Mouse (Mus musculus): ENCODE results near the gene Cpt1b. TPM values are rescaled to one million over a fixed set of nuclear protein-coding genes. Genes with fewer than 3 reads are reported as not detected.

The Cpt1b gene
- polyA plus RNA-seq, 1 experiment: 5.9 TPM

DNA sequence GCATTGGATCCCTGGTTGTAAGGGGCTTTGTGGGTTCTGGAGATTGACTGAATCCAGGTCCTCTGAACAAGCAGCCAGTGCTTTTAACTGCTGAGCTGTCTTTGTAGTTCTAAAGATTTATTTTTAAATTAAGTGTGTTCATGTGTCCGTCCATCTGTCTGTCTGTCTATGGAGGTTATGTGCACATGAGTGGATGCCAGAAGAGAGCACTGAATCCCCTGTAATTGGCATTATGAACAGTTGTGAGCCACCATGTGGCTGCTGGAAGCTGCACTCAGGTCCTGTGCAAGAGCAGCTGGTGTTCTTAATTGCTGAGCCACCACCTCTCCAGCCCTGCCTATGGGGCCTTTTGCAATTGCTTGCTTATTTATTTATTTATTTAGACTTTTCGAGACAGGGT, 27.5 kb downstream of the Cpt1b start:
- H3K4me2 ChIP-seq (ENCODE audit: low read depth): no peak overlapping the region
- H3K79me2 ChIP-seq (ENCODE audit: control insufficient read depth, insufficient read depth): no peaks in the 10 kb centered on the region
- H3K36me3 ChIP-seq (ENCODE audit: control insufficient read depth, insufficient read depth): no peaks in the 10 kb centered on the region
- TF ChIP-seq SRF (IDR thresholded peaks at IDR 0.05; ENCODE audit: control insufficient read depth, insufficient read length, low read depth) (no peak), REST (IDR thresholded peaks at IDR 0.05; ENCODE audit: insufficient read depth, insufficient read length) (no peak), MYOG (IDR thresholded peaks at IDR 0.05; ENCODE audit: control insufficient read depth in 1 of 3, insufficient read depth in 1 of 3, insufficient read length in 2 of 3, low read depth in 2 of 3) (no peak), TCF12 (IDR thresholded peaks at IDR 0.05; ENCODE audit: insufficient read depth, poor library complexity, severe bottlenecking) (no peak), POLR2A (IDR thresholded peaks at IDR 0.05; ENCODE audit: insufficient read length, low read depth) (no peak), E2F4 (IDR thresholded peaks at IDR 0.05; ENCODE audit: insufficient read depth) (no peak), USF1 (IDR thresholded peaks at IDR 0.05; ENCODE audit: low read depth) (no peak), CEBPB (IDR thresholded peaks at IDR 0.05; ENCODE audit: insufficient read depth, poor library complexity, severe bottlenecking) (no peak), MAX (IDR thresholded peaks at IDR 0.05; ENCODE audit: low read depth) (no peak), MYOD1 (IDR thresholded peaks at IDR 0.05; ENCODE audit: control insufficient read depth in 1 of 3, insufficient read length in 2 of 3, low read depth in 2 of 3) (no peak), TCF3 (IDR thresholded peaks at IDR 0.05; ENCODE audit: insufficient read length, low read depth) (no peak), POLR2AphosphoS2 (IDR thresholded peaks at IDR 0.05; ENCODE audit: insufficient read length, low read depth) (no peak)
- H3K27me3 ChIP-seq (ENCODE audit: control insufficient read depth, insufficient read depth, insufficient read length): peaks cover 35% of the 10 kb centered on the region
- H3ac ChIP-seq (ENCODE audit: control insufficient read depth, insufficient read length): no peak overlapping the region
- no peak overlapping the region for H3K4me3 ChIP-seq

DNA sequence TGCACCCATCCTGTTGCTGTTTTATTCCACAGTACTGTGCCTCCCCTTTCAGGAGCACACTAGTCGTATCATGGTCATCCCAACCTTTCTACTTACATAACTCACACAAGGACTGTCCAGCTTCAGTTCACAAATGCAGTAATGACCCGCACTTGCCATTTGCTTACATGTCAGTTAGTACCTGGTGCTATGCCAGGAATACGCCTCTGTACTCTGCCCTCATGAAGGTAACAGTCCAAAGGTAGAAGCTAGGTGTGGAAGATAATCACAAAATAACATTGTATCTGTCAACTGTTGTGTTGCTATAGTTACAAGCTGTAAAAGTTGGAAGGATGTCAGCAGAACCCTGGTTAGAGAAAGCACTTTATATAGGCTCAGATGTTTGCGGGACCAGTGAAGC, 28.8 kb downstream of the Cpt1b start:
- Histone ChIP-seq H3K79me2 (ENCODE audit: control insufficient read depth, insufficient read depth) (no peaks in the 10 kb centered on the region), H3K4me3 (no peak overlapping the region), H3K27me3 (ENCODE audit: control insufficient read depth, insufficient read depth, insufficient read length) (peaks cover 46% of the 10 kb centered on the region), H3K36me3 (ENCODE audit: control insufficient read depth, insufficient read depth) (no peaks in the 10 kb centered on the region), H3K4me2 (ENCODE audit: low read depth) (no peak overlapping the region), H3ac (ENCODE audit: control insufficient read depth, insufficient read length) (no peak overlapping the region)
- TF ChIP-seq MAX (IDR thresholded peaks at IDR 0.05; ENCODE audit: low read depth) (no peak), CEBPB (IDR thresholded peaks at IDR 0.05; ENCODE audit: insufficient read depth, poor library complexity, severe bottlenecking) (no peak), TCF3 (IDR thresholded peaks at IDR 0.05; ENCODE audit: insufficient read length, low read depth) (no peak), MYOD1 (IDR thresholded peaks at IDR 0.05; ENCODE audit: control insufficient read depth in 1 of 3, insufficient read length in 2 of 3, low read depth in 2 of 3) (no peak), POLR2A (IDR thresholded peaks at IDR 0.05; ENCODE audit: insufficient read length, low read depth) (no peak), REST (IDR thresholded peaks at IDR 0.05; ENCODE audit: insufficient read depth, insufficient read length) (no peak), TCF12 (IDR thresholded peaks at IDR 0.05; ENCODE audit: insufficient read depth, poor library complexity, severe bottlenecking) (no peak), MYOG (IDR thresholded peaks at IDR 0.05; ENCODE audit: control insufficient read depth in 1 of 3, insufficient read depth in 1 of 3, insufficient read length in 2 of 3, low read depth in 2 of 3) (no peak), E2F4 (IDR thresholded peaks at IDR 0.05; ENCODE audit: insufficient read depth) (no peak), USF1 (IDR thresholded peaks at IDR 0.05; ENCODE audit: low read depth) (no peak), POLR2AphosphoS2 (IDR thresholded peaks at IDR 0.05; ENCODE audit: insufficient read length, low read depth) (no peak), SRF (IDR thresholded peaks at IDR 0.05; ENCODE audit: control insufficient read depth, insufficient read length, low read depth) (no peak)

DNA sequence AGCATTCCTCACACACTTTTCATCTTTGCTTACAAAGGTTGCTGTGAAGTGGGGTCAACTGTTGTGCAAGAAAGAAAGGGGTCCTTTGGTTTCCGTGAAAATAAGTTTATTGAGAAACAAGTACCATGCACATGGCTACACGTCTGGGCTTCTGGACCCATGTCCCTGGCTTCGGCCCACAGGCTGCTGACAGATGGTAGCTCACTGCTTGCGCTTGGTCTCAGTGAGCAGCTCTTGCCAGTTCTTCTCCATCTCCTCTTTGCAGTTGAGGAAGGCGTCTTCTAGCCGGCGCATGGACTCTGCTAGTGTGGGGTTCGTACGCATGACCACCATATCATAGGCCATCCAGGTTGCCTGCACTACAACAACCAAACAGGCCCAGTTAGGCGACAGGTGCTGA, 35.6 kb downstream of the Cpt1b start:
- H3K79me2 ChIP-seq (ENCODE audit: control insufficient read depth, insufficient read depth): no peaks in the 10 kb centered on the region
- H3K27me3 ChIP-seq (ENCODE audit: control insufficient read depth, insufficient read depth, insufficient read length): peaks cover 68% of the 10 kb centered on the region
- no peaks in the 10 kb centered on the region for H3K36me3 ChIP-seq (ENCODE audit: control insufficient read depth, insufficient read depth)
- no peak overlapping the region for H3ac ChIP-seq (ENCODE audit: control insufficient read depth, insufficient read length)
- H3K4me2 ChIP-seq (ENCODE audit: low read depth): no peak overlapping the region
- H3K4me3 ChIP-seq: no peak overlapping the region
- TF ChIP-seq SRF (IDR thresholded peaks at IDR 0.05; ENCODE audit: control insufficient read depth, insufficient read length, low read depth) (no peak), POLR2A (IDR thresholded peaks at IDR 0.05; ENCODE audit: insufficient read length, low read depth) (no peak), TCF12 (IDR thresholded peaks at IDR 0.05; ENCODE audit: insufficient read depth, poor library complexity, severe bottlenecking) (no peak), POLR2AphosphoS2 (IDR thresholded peaks at IDR 0.05; ENCODE audit: insufficient read length, low read depth) (no peak), USF1 (IDR thresholded peaks at IDR 0.05; ENCODE audit: low read depth) (no peak), TCF3 (IDR thresholded peaks at IDR 0.05; ENCODE audit: insufficient read length, low read depth) (no peak), MYOD1 (IDR thresholded peaks at IDR 0.05; ENCODE audit: control insufficient read depth in 1 of 3, insufficient read length in 2 of 3, low read depth in 2 of 3) (no peak), REST (IDR thresholded peaks at IDR 0.05; ENCODE audit: insufficient read depth, insufficient read length) (no peak), MAX (IDR thresholded peaks at IDR 0.05; ENCODE audit: low read depth) (no peak), CEBPB (IDR thresholded peaks at IDR 0.05; ENCODE audit: insufficient read depth, poor library complexity, severe bottlenecking) (no peak), MYOG (IDR thresholded peaks at IDR 0.05; ENCODE audit: control insufficient read depth in 1 of 3, insufficient read depth in 1 of 3, insufficient read length in 2 of 3, low read depth in 2 of 3) (no peak), E2F4 (IDR thresholded peaks at IDR 0.05; ENCODE audit: insufficient read depth) (no peak)

DNA sequence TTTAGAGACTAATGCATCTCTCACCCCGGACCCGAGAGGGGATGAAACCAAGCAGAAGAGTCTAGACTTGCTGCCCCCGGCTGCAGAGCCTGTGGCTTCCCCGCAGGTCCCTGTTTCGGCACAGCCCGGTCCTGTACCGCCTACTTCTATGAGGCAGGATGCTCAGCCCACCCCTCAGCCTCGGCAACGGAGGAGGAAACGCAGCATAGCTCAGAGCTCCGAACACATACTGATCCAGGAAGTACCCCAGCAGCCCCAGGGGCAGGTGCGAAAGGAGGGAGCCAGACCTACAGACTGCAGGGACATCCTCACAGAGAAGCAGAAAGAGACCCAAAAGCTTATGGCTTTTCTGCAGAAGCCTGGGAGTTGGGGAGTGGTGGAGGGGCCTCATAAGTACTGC, 38.5 kb downstream of the Cpt1b start:
- no peaks in the 10 kb centered on the region for H3K79me2 ChIP-seq (ENCODE audit: control insufficient read depth, insufficient read depth)
- H3ac ChIP-seq (ENCODE audit: control insufficient read depth, insufficient read length): no peak overlapping the region
- H3K27me3 ChIP-seq (ENCODE audit: control insufficient read depth, insufficient read depth, insufficient read length): peaks cover 85% of the 10 kb centered on the region
- no peak overlapping the region for H3K4me2 ChIP-seq (ENCODE audit: low read depth)
- no peak overlapping the region for H3K4me3 ChIP-seq
- TF ChIP-seq REST (IDR thresholded peaks at IDR 0.05; ENCODE audit: insufficient read depth, insufficient read length) (no peak), TCF12 (IDR thresholded peaks at IDR 0.05; ENCODE audit: insufficient read depth, poor library complexity, severe bottlenecking) (no peak), TCF3 (IDR thresholded peaks at IDR 0.05; ENCODE audit: insufficient read length, low read depth) (no peak), USF1 (IDR thresholded peaks at IDR 0.05; ENCODE audit: low read depth) (no peak), SRF (IDR thresholded peaks at IDR 0.05; ENCODE audit: control insufficient read depth, insufficient read length, low read depth) (no peak), POLR2A (IDR thresholded peaks at IDR 0.05; ENCODE audit: insufficient read length, low read depth) (no peak), E2F4 (IDR thresholded peaks at IDR 0.05; ENCODE audit: insufficient read depth) (no peak), MAX (IDR thresholded peaks at IDR 0.05; ENCODE audit: low read depth) (no peak), CEBPB (IDR thresholded peaks at IDR 0.05; ENCODE audit: insufficient read depth, poor library complexity, severe bottlenecking) (no peak), MYOD1 (IDR thresholded peaks at IDR 0.05; ENCODE audit: control insufficient read depth in 1 of 3, insufficient read length in 2 of 3, low read depth in 2 of 3) (no peak), MYOG (IDR thresholded peaks at IDR 0.05; ENCODE audit: control insufficient read depth in 1 of 3, insufficient read depth in 1 of 3, insufficient read length in 2 of 3, low read depth in 2 of 3) (no peak), POLR2AphosphoS2 (IDR thresholded peaks at IDR 0.05; ENCODE audit: insufficient read length, low read depth) (no peak)
- no peaks in the 10 kb centered on the region for H3K36me3 ChIP-seq (ENCODE audit: control insufficient read depth, insufficient read depth)
